Mouse (Mus musculus): ENCODE measurements around the gene Slamf6. TPM values are rescaled to one million over a fixed set of nuclear protein-coding genes. Genes with fewer than 3 reads are reported as not detected.

Slamf6 gene
- total and polyA plus RNA-seq, 3 experiments: 0.01 TPM; not detected in 2

DNA sequence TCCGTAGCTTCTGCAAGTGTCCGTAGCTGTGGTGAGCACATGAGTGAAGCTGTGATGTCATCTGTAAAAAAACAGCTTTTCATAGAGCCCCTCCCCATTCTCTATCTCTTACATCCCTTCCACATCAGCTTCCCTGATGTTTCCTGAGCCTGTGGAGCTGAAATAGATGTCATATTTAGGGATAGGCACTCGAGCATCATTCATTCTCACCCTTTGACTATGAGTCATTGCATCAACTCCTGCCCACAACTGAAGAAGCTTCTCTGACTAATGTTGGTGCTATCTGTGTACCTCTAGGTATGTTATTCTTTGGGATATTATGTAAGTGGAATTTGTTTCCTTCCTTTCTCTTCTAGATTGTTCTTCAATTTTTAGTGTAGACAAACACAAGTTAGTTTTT lies 7.6 kb downstream of the Slamf6 start:
- Histone ChIP-seq H3K36me3 (ENCODE audit: control insufficient read depth in 1 of 2, insufficient read depth in 2 of 2, low read length in 2 of 2) (peaks cover 0 to 15% of the 10 kb centered on the region in 2 experiments; a peak in 2 of 4 replicates), H3K9ac (ENCODE audit: control insufficient read depth, low read depth, low read length, poor library complexity, severe bottlenecking) (no peak overlapping the region), H3K79me2 (ENCODE audit: control insufficient read depth, insufficient read depth, low read length, poor library complexity) (no peaks in the 10 kb centered on the region), H3K4me3 (ENCODE audit: control insufficient read depth in 1 of 2, insufficient read depth in 1 of 2, low read depth in 2 of 2, low read length in 2 of 2) (no peak overlapping the region), H3K27me3 (ENCODE audit: control insufficient read depth in 1 of 2, insufficient read depth in 2 of 2, low read length in 2 of 2) (no peaks in the 10 kb centered on the region), H3K4me1 (ENCODE audit: control insufficient read depth in 1 of 2, insufficient read depth in 2 of 2, low read length in 2 of 2) (peaks cover 5 to 9% of the 10 kb centered on the region in 2 experiments), H3K27ac (ENCODE audit: control insufficient read depth, low read depth, low read length) (no peak overlapping the region), H3K9me3 (replicated peaks; ENCODE audit: insufficient read depth, low read length) (no peaks in the 10 kb centered on the region)
- no peak for DNase-seq (ENCODE audit: low read depth, low spot score)
- TF ChIP-seq E2F4 (IDR thresholded peaks at IDR 0.05; ENCODE audit: borderline replicate concordance, low read depth, low read length): no peak
- no peak for TF ChIP-seq ZKSCAN1 (IDR thresholded peaks at IDR 0.05; ENCODE audit: low read depth, low read length)
- no peak for TF ChIP-seq POLR2AphosphoS2 (IDR thresholded peaks at IDR 0.05; ENCODE audit: low read length)
- no peak for TF ChIP-seq GATA1 (IDR thresholded peaks at IDR 0.05; ENCODE audit: low read depth, low read length)
- TF ChIP-seq ETS1 (IDR thresholded peaks at IDR 0.05; ENCODE audit: low read depth, low read length): no peak
- no peak for TF ChIP-seq CHD2 (IDR thresholded peaks at IDR 0.05; ENCODE audit: low read length)
- TF ChIP-seq CHD1 (IDR thresholded peaks at IDR 0.05; ENCODE audit: low read depth, low read length): no peak
- TF ChIP-seq MEF2A (IDR thresholded peaks at IDR 0.05; ENCODE audit: extremely low read depth, insufficient replicate concordance, low read depth, low read length, poor library complexity, severe bottlenecking): no peak
- no peak for TF ChIP-seq RCOR1 (IDR thresholded peaks at IDR 0.05; ENCODE audit: low read depth, low read length)
- no peak for TF ChIP-seq EP300 (IDR thresholded peaks at IDR 0.05; ENCODE audit: low read depth in 1 of 2, low read length in 2 of 2)
- no peak for TF ChIP-seq USF2 (IDR thresholded peaks at IDR 0.05; ENCODE audit: borderline replicate concordance in 1 of 2, insufficient read depth in 1 of 2, low read depth in 1 of 2, low read length in 2 of 2)
- no peak for TF ChIP-seq ELF1 (IDR thresholded peaks at IDR 0.05; ENCODE audit: low read depth, low read length)
- no peak for TF ChIP-seq TBP (IDR thresholded peaks at IDR 0.05; ENCODE audit: low read depth, low read length)
- no peak for TF ChIP-seq HCFC1 (IDR thresholded peaks at IDR 0.05; ENCODE audit: low read depth, low read length)
- TF ChIP-seq MYB (IDR thresholded peaks at IDR 0.05; ENCODE audit: low read depth, low read length): no peak
- TF ChIP-seq USF1 (IDR thresholded peaks at IDR 0.05; ENCODE audit: low read depth, low read length): no peak
- TF ChIP-seq MAZ (IDR thresholded peaks at IDR 0.05; ENCODE audit: low read depth, low read length): no peak
- no peak for TF ChIP-seq CTCF (IDR thresholded peaks at IDR 0.05 in 2 of 3, conservative IDR thresholded peaks at IDR 0.05 in 1 of 3; ENCODE audit: control insufficient read depth in 1 of 3, insufficient read depth in 1 of 3, low read depth in 2 of 3, low read length in 3 of 3, poor library complexity in 1 of 3, severe bottlenecking in 1 of 3)

GRCm38 (mm10) chr1:171933851-171934250 lies 16.5 kb downstream of the Slamf6 start:
- H3K9me3 ChIP-seq (replicated peaks; ENCODE audit: insufficient read depth, low read length): no peaks in the 10 kb centered on the region
- peak; percentile 73 for DNase-seq (ENCODE audit: low read depth, low spot score)
- H3K36me3 ChIP-seq (ENCODE audit: control insufficient read depth in 1 of 2, insufficient read depth in 2 of 2, low read length in 2 of 2): peaks cover 0 to 4% of the 10 kb centered on the region in 2 experiments; a peak in 2 of 4 replicates
- no peaks in the 10 kb centered on the region for H3K79me2 ChIP-seq (ENCODE audit: control insufficient read depth, insufficient read depth, low read length, poor library complexity)
- H3K27me3 ChIP-seq (ENCODE audit: control insufficient read depth in 1 of 2, insufficient read depth in 2 of 2, low read length in 2 of 2): no peaks in the 10 kb centered on the region
- peaks cover 2 to 3% of the 10 kb centered on the region in 2 experiments; a peak in 2 of 4 replicates for H3K4me1 ChIP-seq (ENCODE audit: control insufficient read depth in 1 of 2, insufficient read depth in 2 of 2, low read length in 2 of 2)
- H3K27ac ChIP-seq (ENCODE audit: control insufficient read depth, low read depth, low read length): no peak overlapping the region
- no peak overlapping the region for H3K9ac ChIP-seq (ENCODE audit: control insufficient read depth, low read depth, low read length, poor library complexity, severe bottlenecking)
- TF ChIP-seq CHD1 (IDR thresholded peaks at IDR 0.05; ENCODE audit: low read depth, low read length) (no peak), UBTF (IDR thresholded peaks at IDR 0.05; ENCODE audit: borderline replicate concordance, insufficient read depth, low read depth, low read length) (no peak), SMC3 (IDR thresholded peaks at IDR 0.05; ENCODE audit: low read depth, low read length) (no peak), EP300 (IDR thresholded peaks at IDR 0.05; ENCODE audit: low read depth in 1 of 2, low read length in 2 of 2) (peak; percentile 6 to 39; a peak in 1 of 4 replicates), ETS1 (IDR thresholded peaks at IDR 0.05; ENCODE audit: low read depth, low read length) (no peak), NRF1 (IDR thresholded peaks at IDR 0.05; ENCODE audit: insufficient read depth, low read depth, low read length, poor library complexity, severe bottlenecking) (no peak), SIN3A (IDR thresholded peaks at IDR 0.05; ENCODE audit: low read length) (no peak)
- no peak overlapping the region for H3K4me3 ChIP-seq (ENCODE audit: control insufficient read depth in 1 of 2, insufficient read depth in 1 of 2, low read depth in 2 of 2, low read length in 2 of 2)

Data from MEL (cell line).